Comparison of ENCODE assay signal across 22 mouse cellular contexts in the genomic region with DNA sequence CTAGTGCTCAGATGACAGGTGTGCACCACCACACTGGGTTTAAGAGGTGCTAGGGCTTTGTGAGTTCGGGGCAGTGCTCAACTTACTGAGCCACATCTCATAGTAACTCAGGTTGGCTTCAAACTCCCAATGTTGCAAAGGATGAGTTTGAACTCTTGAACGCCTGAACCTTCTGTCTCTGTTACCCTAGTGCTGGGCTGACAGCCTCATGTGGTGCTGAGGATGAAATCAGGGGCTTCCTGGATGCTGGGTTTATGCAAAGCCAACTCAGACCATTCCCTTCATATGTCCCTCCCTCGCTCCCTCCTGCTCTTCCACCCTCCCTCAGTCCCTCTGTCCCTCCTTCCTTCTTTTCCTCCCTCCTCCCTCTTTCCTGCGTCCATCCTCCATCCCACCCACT. TPM values are rescaled to one million over a fixed set of nuclear protein-coding genes. Genes with fewer than 3 reads are reported as not detected.
"Had no signal": no experiment of that assay in that cellular context is flagged by ENCODE, and none has a peak within 500 bp of the region (broad histone marks: within the 10 kb centered on the region; RNA-seq: fewer than 3 reads in every experiment).

No protein-coding gene starts in this region.

- H3K36me3 ChIP-seq: liver, embryonic 12.5 days; midbrain, embryonic 10.5 days; neural tube, embryonic 12.5 days had no signal

- H3K9ac ChIP-seq: liver, embryonic 12.5 days; liver, embryonic 14.5 days; lung, embryonic 14.5 days had no signal

- ATAC-seq: liver, embryonic 12.5 days had no signal

- H3K4me3 ChIP-seq: liver, embryonic 12.5 days; myocyte had no signal

- H3K27ac ChIP-seq: liver, embryonic 12.5 days; liver, embryonic 14.5 days; neural tube, embryonic 12.5 days had no signal

- H3K4me1 ChIP-seq: liver, embryonic 12.5 days had no signal

- H3K9me3 ChIP-seq: neural tube, embryonic 12.5 days had no signal

- DNase-seq: lung, adult 18-20 months; lung, embryonic 14.5 days; lung, postnatal 10 days; lung, postnatal 4 days; right cerebral cortex, postnatal 25 days; spleen, adult 18-20 months; thymus, adult 18-20 months; thymus, postnatal 14 days; thymus, postnatal 36 days had no signal

RNA-seq across cellular contexts. Expression of a gene that starts 1.2 kb away (rescaled TPM):
- total RNA-seq: liver, adult 2 months; megakaryocyte, adult 5-6 weeks; megakaryocyte-erythroid progenitor cell, adult 5-6 weeks; neutrophil, adult 5-6 weeks had no signal
- polyA plus RNA-seq: liver, adult 2 months; liver, embryonic 12.5 days; liver, embryonic 14.5 days; liver, embryonic 16.5 days; lung, embryonic 14.5 days; lung, embryonic 16.5 days; midbrain, embryonic 10.5 days; myocyte; neural tube, embryonic 12.5 days; small intestine, adult 2 months; stomach, embryonic 14.5 days had no signal

RNA-seq across cellular contexts. Expression of a gene that starts 43.2 kb away (rescaled TPM):
- total RNA-seq: megakaryocyte-erythroid progenitor cell, adult 5-6 weeks had no signal

RNA-seq across cellular contexts. Expression of a gene that starts 45.6 kb away (rescaled TPM):
- polyA plus RNA-seq: myocyte; stomach, embryonic 14.5 days had no signal
